Mouse (Mus musculus) midbrain, postnatal 0 days (tissue): Measurements from ENCODE around the gene Noc3l. TPM values are rescaled to one million over a fixed set of nuclear protein-coding genes. Genes with fewer than 3 reads are reported as not detected.

Experiments used
- ATAC-seq: fragments of 200-750 bp; cut with Nextera tagmentation; 2 replicates; pipeline ENCODE4 v1.8.0; 2017; ENCODE audit warnings: moderate number of reproducible peaks, mild to moderate bottlenecking, moderate TSS enrichment, moderate library complexity; ENCODE audit not compliant: low FRiP score
- DNase-seq: peaks from one replicate; pipeline ENCODE4 v3.0.0-alpha.2; 2015; ENCODE audit warnings: low spot score
- H3K27ac ChIP-seq: fragments of 300-500 bp; sonication (generic); 2 replicates; pipeline ENCODE4 v1.5.1; 2014; ENCODE audit warnings: low read depth, mild to moderate bottlenecking, low read length, mixed read lengths
- H3K27me3 ChIP-seq: fragments of 300-500 bp; sonication (generic); 2 replicates; pipeline ENCODE4 v1.6.1; 2014; ENCODE audit warnings: low read length, control low read depth, mixed read lengths; ENCODE audit not compliant: insufficient read depth
- H3K36me3 ChIP-seq: fragments of 300-500 bp; sonication (generic); 2 replicates; pipeline ENCODE4 v1.6.1; 2014; ENCODE audit warnings: low read length, control low read depth, mixed read lengths; ENCODE audit not compliant: insufficient read depth
- H3K4me1 ChIP-seq: fragments of 300-500 bp; sonication (generic); 2 replicates; pipeline ENCODE4 v1.6.1; 2014; ENCODE audit warnings: mild to moderate bottlenecking, control low read depth, antibody characterized with exemption, low read length, mixed read lengths; ENCODE audit not compliant: insufficient read depth
- H3K4me2 ChIP-seq: fragments of 300-500 bp; sonication (generic); 2 replicates; pipeline ENCODE4 v1.6.1; 2014; ENCODE audit warnings: low read depth, mild to moderate bottlenecking, low read length, mixed read lengths; ENCODE audit not compliant: poor library complexity, severe bottlenecking
- H3K4me3 ChIP-seq: fragments of 300-500 bp; sonication (generic); 2 replicates; pipeline ENCODE4 v1.5.1; 2014; ENCODE audit warnings: low read depth, mild to moderate bottlenecking, low read length, moderate library complexity
- H3K9ac ChIP-seq: fragments of 300-500 bp; sonication (generic); replicated peaks from 2 replicates; pipeline ENCODE4 v1.6.1; 2014; ENCODE audit warnings: mild to moderate bottlenecking, low read length, moderate library complexity, mixed read lengths; ENCODE audit not compliant: poor library complexity, severe bottlenecking
- H3K9me3 ChIP-seq: fragments of 300-500 bp; sonication (generic); 2 replicates; pipeline ENCODE4 v1.6.1; 2016; ENCODE audit warnings: low read length, control low read depth
- CTCF ChIP-seq: IDR thresholded peaks from 2 replicates; pipeline ENCODE4 v1.5.1; 2016; ENCODE audit warnings: antibody characterized with exemption, mild to moderate bottlenecking
- WGBS: fragments of 180-500 bp; shearing (Covaris S2); extraction: QIAGEN DNeasy Blood & Tissue Kit; methylation state at CpG from one replicate; pipeline ENCODE4 v1.1.7; 2014; 5-methylcytosine and 5-hydroxymethylcytosine counted together
- polyA plus RNA-seq: library from polyadenylated mRNA; unstranded; fragments of >200 nt; fragmentation: Nextera tagmentation; extraction: Ambion mirVana; gene quantifications from 2 replicates; pipeline ENCODE4 v1.2.1, GENCODE M21; 2015
- total RNA-seq: library from RNA; depleted of rRNA; stranded (reverse); fragments of >200 nt; gene quantifications from 2 replicates; pipeline ENCODE4 v1.2.3, GENCODE M21; 2014

Gene Noc3l
- total and polyA plus RNA-seq, 2 experiments from 2014 or later: 2.7 to 7.9 TPM

DNA sequence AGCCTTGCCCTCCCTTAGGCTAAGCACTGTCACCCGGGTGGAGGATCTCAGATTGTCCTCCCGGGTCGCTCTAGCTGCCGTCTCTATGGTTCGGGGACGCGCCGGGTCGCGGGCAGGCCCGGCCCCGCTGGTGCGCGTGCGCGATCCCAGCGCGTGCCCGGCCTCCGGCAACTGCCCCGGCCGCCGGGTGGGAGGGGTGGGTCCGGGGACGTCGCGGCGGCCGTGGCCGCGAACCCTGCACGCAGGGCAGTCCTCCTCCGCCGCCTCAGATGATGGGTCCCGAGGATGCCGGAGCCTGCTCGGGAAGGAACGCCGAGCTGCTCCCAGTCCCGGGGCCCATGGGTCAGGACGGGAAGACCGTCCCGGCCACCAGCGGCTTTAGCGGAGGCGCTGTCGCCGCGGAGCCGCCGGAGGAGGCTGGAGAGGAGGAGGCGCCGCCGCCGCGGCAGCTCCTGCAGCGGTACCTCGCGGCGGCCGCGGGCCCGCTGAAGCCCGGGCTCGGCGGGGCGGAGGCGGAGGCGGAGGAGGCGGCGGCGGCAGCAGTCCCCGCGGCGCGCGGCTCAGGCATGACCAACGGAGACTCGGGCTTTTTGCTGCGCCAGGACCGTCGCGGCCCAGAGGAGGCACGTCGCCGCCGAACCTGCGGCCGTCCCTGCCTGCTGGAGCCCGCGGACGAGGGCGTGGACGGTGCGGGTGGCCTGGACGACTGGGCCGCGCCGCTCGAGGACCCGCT lies 17.6 kb upstream of the Noc3l start, which contains the start of gene Tbc1d12:
Tbc1d12 (plus strand) TSS at position 142 of the 733 bp plus-strand sequence.
- H3K27ac ChIP-seq: peak within 1 kb of the TSS; percentile 90
- ATAC-seq (peak; percentile 92), DNase-seq (peak; percentile 93)
- no peak for TF ChIP-seq CTCF
- H3K9ac ChIP-seq: peak within 1 kb of the TSS; percentile 92
- H3K9me3 ChIP-seq: no peaks in the 10 kb centered on the region
- H3K27me3 ChIP-seq: no peaks in the 10 kb centered on the region
- no peaks in the 10 kb centered on the region for H3K36me3 ChIP-seq
- H3K4me2 ChIP-seq: peak within 1 kb of the TSS; percentile 54
- peak within 1 kb of the TSS; percentile 94 for H3K4me3 ChIP-seq
- WGBS: under 1% methylated on average over 42 of the region's 101 CpGs
- 0 out of 2 replicates have a peak, but pooled peaks cover 12% of the 10 kb centered on the region for H3K4me1 ChIP-seq

DNA sequence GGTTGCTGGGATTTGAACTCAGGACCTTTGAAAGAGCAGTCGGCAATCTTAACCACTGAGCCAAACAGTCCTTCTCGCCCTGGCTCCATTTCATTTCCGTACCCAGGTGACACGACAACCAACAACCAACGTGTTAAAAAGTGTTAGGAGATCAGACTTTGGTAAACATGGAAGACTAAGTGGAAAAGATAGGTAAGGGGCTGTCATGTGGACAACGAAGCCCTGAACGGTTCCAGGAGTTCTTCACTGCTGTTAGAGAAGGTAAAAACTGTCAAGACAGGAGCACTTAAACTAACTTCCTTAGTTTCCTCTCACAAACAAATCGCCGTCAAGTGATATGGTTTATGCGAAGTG lies 17.0 kb upstream of the Noc3l start:
- TF ChIP-seq CTCF: no peak
- WGBS: 21% methylated on average over 10 of the region's 10 CpGs
- no peaks in the 10 kb centered on the region for H3K36me3 ChIP-seq
- no peaks in the 10 kb centered on the region for H3K27me3 ChIP-seq
- peak overlapping the region; percentile 92 for H3K9ac ChIP-seq
- H3K4me1 ChIP-seq: 0 out of 2 replicates have a peak, but pooled peaks cover 12% of the 10 kb centered on the region
- DNase-seq: no peak
- no peaks in the 10 kb centered on the region for H3K9me3 ChIP-seq
- no peak for ATAC-seq
- peak overlapping the region; percentile 90 for H3K27ac ChIP-seq
- peak overlapping the region; percentile 94 for H3K4me3 ChIP-seq
- peak overlapping the region; percentile 54 for H3K4me2 ChIP-seq

DNA sequence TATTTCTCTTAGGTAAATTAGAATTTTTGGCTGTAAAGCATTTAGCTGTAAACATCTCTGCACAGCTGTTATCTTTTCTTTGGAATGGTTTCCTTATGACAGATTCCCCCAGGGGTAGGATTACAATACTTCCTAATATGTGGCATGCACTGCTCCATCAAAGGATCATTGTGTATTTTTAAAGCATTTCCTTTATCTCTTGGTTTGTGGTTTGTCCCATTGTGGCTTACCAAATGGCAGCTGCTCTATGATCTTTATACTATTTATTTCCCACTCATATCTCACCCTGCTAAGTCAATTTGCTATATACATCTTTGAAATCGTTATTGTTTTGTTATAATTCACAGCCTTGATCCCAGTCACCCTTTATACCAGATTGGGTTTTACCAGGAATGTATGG lies 14.2 kb upstream of the Noc3l start:
- no peak overlapping the region for H3K4me2 ChIP-seq
- no peaks in the 10 kb centered on the region for H3K9me3 ChIP-seq
- no peaks in the 10 kb centered on the region for H3K27me3 ChIP-seq
- no peak overlapping the region for H3K4me3 ChIP-seq
- WGBS: 80% methylated on average over 1 of the region's 1 CpGs
- H3K27ac ChIP-seq: no peak overlapping the region
- no peak for TF ChIP-seq CTCF
- H3K4me1 ChIP-seq: 0 out of 2 replicates have a peak, but pooled peaks cover 2% of the 10 kb centered on the region
- no peaks in the 10 kb centered on the region for H3K36me3 ChIP-seq
- H3K9ac ChIP-seq: no peak overlapping the region
- DNase-seq: no peak
- ATAC-seq: no peak

DNA sequence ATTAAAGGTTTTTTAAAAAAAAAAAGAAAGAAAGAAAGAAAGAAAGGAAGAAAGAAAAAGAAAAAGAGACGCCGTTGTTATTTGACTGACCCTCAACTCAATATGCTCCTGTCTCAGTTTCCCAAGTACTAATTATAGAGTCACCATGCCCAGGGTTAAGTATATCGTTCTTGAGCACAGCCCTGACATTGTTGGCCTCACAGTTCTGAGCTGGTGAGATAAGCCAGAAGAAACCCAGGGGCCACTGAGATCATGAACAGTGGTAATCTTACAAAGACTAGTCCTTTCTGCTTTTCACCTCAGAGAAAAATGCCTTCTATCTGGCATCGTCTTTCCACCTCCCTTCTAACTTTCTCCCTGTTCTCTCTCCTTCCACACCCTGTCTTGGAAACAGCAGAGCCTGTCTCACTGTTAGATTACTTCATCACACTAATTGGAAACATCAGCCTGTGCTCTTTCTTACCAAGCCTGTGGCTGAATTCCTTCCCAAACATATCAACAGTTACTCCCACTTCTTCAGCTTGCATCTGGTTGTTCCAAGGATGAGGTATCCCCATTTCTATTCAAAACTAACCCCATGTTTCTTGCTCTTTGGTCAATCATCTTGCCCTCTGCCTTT lies 1.3 kb upstream of the Noc3l start:
- peaks cover 6% of the 10 kb centered on the region; the same call in 1 of the 2 replicates for H3K36me3 ChIP-seq
- DNase-seq (no peak), ATAC-seq (no peak)
- H3K4me2 ChIP-seq: no peak overlapping the region
- H3K27ac ChIP-seq: no peak overlapping the region
- no peaks in the 10 kb centered on the region for H3K9me3 ChIP-seq
- TF ChIP-seq CTCF: no peak
- no peak overlapping the region for H3K9ac ChIP-seq
- H3K4me3 ChIP-seq: no peak overlapping the region
- H3K27me3 ChIP-seq: no peaks in the 10 kb centered on the region
- 92% methylated on average over 4 of the region's 4 CpGs for WGBS
- peaks cover 2% of the 10 kb centered on the region; the same call in 1 of the 2 replicates for H3K4me1 ChIP-seq

DNA sequence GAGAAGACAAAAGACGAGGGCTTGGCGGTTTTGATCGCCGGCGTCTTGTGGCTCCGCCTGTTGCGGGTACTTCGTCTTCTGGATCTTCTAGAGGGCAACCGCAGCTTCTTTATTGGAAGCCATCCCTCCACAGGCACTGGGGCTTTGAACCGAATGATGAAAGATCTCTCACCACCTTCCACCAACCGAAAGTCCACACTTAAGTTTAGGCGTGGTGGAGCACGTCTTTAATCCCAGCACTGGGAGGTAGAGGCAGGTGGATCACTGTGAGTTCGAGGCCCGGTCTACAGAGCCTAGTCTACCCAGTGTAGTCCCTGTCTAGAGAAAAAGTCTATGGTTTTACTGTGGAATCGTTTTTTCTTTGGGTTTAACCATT lies 378 bp upstream of the Noc3l start:
- DNase-seq (no peak), ATAC-seq (peak; percentile 66)
- H3K4me1 ChIP-seq: peaks cover 2% of the 10 kb centered on the region; the same call in 1 of the 2 replicates
- H3K27me3 ChIP-seq: no peaks in the 10 kb centered on the region
- peak overlapping the region; percentile 74 for H3K9ac ChIP-seq
- no peaks in the 10 kb centered on the region for H3K9me3 ChIP-seq
- WGBS: 14% methylated on average over 16 of the region's 16 CpGs
- peaks cover 13% of the 10 kb centered on the region; the same call in 1 of the 2 replicates for H3K36me3 ChIP-seq
- peak overlapping the region; percentile 75 for H3K4me2 ChIP-seq
- no peak for TF ChIP-seq CTCF
- peak overlapping the region; percentile 57 for H3K27ac ChIP-seq
- peak overlapping the region; percentile 85 for H3K4me3 ChIP-seq

DNA sequence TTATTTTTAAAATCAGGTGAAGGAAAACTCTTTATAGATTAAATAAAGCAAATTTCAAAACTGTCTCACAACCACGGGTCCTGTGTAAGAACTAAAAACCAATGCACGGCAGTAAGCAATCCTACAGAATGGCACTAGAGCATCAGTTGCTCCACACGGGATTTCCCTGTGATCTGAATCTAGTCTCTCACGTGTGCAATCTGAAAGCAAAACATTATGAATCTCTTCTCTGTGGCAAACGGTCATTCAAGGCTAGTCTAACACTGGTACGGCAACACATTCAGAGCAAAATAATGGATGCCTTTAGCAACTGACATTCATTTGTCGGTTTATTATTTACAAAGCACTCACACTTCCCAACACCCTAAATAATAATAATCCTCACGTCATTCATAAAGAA lies 846 bp downstream of the Noc3l start:
- H3K4me3 ChIP-seq: peak overlapping the region; percentile 85
- TF ChIP-seq CTCF: no peak
- peaks cover 21% of the 10 kb centered on the region; the same call in 1 of the 2 replicates for H3K36me3 ChIP-seq
- H3K27ac ChIP-seq: no peak overlapping the region
- H3K4me1 ChIP-seq: peaks cover 2% of the 10 kb centered on the region; the same call in 1 of the 2 replicates
- no peaks in the 10 kb centered on the region for H3K9me3 ChIP-seq
- DNase-seq (no peak), ATAC-seq (no peak)
- WGBS: 40% methylated on average over 8 of the region's 8 CpGs
- H3K9ac ChIP-seq: peak overlapping the region; percentile 74
- H3K27me3 ChIP-seq: no peaks in the 10 kb centered on the region
- H3K4me2 ChIP-seq: peak overlapping the region; percentile 75
